Mouse (Mus musculus) MEL (cell line): ENCODE data around the gene Stk4. TPM values are rescaled to one million over a fixed set of nuclear protein-coding genes. Genes with fewer than 3 reads are reported as not detected.

ENCODE experiments used
- DNase-seq: peaks from one replicate; pipeline ENCODE4 v3.0.0; 2011; ENCODE audit warnings: low read depth, low spot score
- H3K27ac ChIP-seq: 2 replicates; pipeline ENCODE4 v1.5.1; 2012; ENCODE audit warnings: low read depth, mild to moderate bottlenecking, control low read depth, low read length, moderate library complexity; ENCODE audit not compliant: control insufficient read depth
- H3K27me3 ChIP-seq, 2 experiments: fragments of 150-350 bp in 1 of 2; sonication (generic) in 1 of 2; 2 replicates each; pipeline ENCODE4 v1.6.1; 2012; ENCODE audit warnings: low read length in 2 of 2, mild to moderate bottlenecking in 2 of 2, improper control_type of control experiment in 1 of 2, moderate library complexity in 1 of 2; ENCODE audit not compliant: insufficient read depth in 2 of 2, control insufficient read depth in 1 of 2
- H3K36me3 ChIP-seq, 2 experiments: 2 replicates each; pipeline ENCODE4 v1.6.1; 2012 to 2014; ENCODE audit warnings: low read length in 2 of 2, improper control_type of control experiment in 1 of 2, inconsistent platforms in 1 of 2, mild to moderate bottlenecking in 1 of 2; ENCODE audit not compliant: insufficient read depth in 2 of 2, control insufficient read depth in 1 of 2
- H3K4me1 ChIP-seq, 2 experiments: fragments of 150-350 bp in 1 of 2; sonication (generic) in 1 of 2; 2 replicates each; pipeline ENCODE4 v1.6.1; 2012; ENCODE audit warnings: low read length in 2 of 2, improper control_type of control experiment in 1 of 2, mild to moderate bottlenecking in 1 of 2; ENCODE audit not compliant: insufficient read depth in 2 of 2, control insufficient read depth in 1 of 2
- H3K4me3 ChIP-seq, 2 experiments: fragments of 150-350 bp in 1 of 2; sonication (generic) in 1 of 2; 2 replicates each; pipeline ENCODE4 v1.5.1; 2012; ENCODE audit warnings: low read depth in 2 of 2, low read length in 2 of 2, mild to moderate bottlenecking in 2 of 2, moderate library complexity in 2 of 2, control low read depth in 1 of 2, improper control_type of control experiment in 1 of 2; ENCODE audit not compliant: control insufficient read depth in 1 of 2, insufficient read depth in 1 of 2
- H3K79me2 ChIP-seq: 2 replicates; pipeline ENCODE4 v1.6.1; 2012; ENCODE audit warnings: mild to moderate bottlenecking, low read length, moderate library complexity; ENCODE audit not compliant: control insufficient read depth, poor library complexity, insufficient read depth
- H3K9ac ChIP-seq: 2 replicates; pipeline ENCODE4 v1.6.1; 2012; ENCODE audit warnings: low read depth, mild to moderate bottlenecking, control low read depth, low read length, moderate library complexity; ENCODE audit not compliant: control insufficient read depth, poor library complexity, severe bottlenecking
- H3K9me3 ChIP-seq: fragments of 150-350 bp; sonication (generic); replicated peaks from 2 replicates; pipeline ENCODE4 v1.6.1; 2012; ENCODE audit warnings: mild to moderate bottlenecking, low read length, improper control_type of control experiment, moderate library complexity; ENCODE audit not compliant: insufficient read depth
- BHLHE40 ChIP-seq: IDR thresholded peaks from 2 replicates; pipeline ENCODE4 v1.6.1; 2012; ENCODE audit warnings: low read depth, mild to moderate bottlenecking, inconsistent platforms, low read length, improper control_type of control experiment, borderline replicate concordance
- CHD1 ChIP-seq: IDR thresholded peaks from 2 replicates; pipeline ENCODE4 v1.6.1; 2012; ENCODE audit warnings: low read depth, mild to moderate bottlenecking, inconsistent platforms, low read length, improper control_type of control experiment
- CHD2 ChIP-seq: IDR thresholded peaks from 2 replicates; pipeline ENCODE4 v1.6.1; 2011; ENCODE audit warnings: low read length, improper control_type of control experiment
- CTCF ChIP-seq, 3 experiments: IDR thresholded peaks in 2 of 3; conservative IDR thresholded peaks in 1 of 3; 2 replicates each; pipeline ENCODE4 v1.5.1; 2011 to 2012; ENCODE audit warnings: low read length in 3 of 3, low read depth in 2 of 3, mild to moderate bottlenecking in 2 of 3, improper control_type of control experiment in 1 of 3, inconsistent platforms in 1 of 3, mixed read lengths in 1 of 3, moderate library complexity in 1 of 3; ENCODE audit not compliant: control insufficient read depth in 1 of 3, insufficient read depth in 1 of 3, poor library complexity in 1 of 3, severe bottlenecking in 1 of 3
- E2F4 ChIP-seq: IDR thresholded peaks from 2 replicates; pipeline ENCODE4 v1.6.1; 2011; ENCODE audit warnings: low read depth, low read length, improper control_type of control experiment, borderline replicate concordance
- ELF1 ChIP-seq: IDR thresholded peaks from 2 replicates; pipeline ENCODE4 v1.6.1; 2014; ENCODE audit warnings: low read depth, mild to moderate bottlenecking, inconsistent platforms, low read length, improper control_type of control experiment, moderate library complexity
- EP300 ChIP-seq, 2 experiments: IDR thresholded peaks; 2 replicates each; pipeline ENCODE4 v1.6.1; 2011; ENCODE audit warnings: improper control_type of control experiment in 2 of 2, low read length in 2 of 2, low read depth in 1 of 2, mild to moderate bottlenecking in 1 of 2
- ETS1 ChIP-seq: IDR thresholded peaks from 2 replicates; pipeline ENCODE4 v1.6.1; 2012; ENCODE audit warnings: low read depth, mild to moderate bottlenecking, inconsistent platforms, low read length, improper control_type of control experiment, moderate library complexity
- GABPA ChIP-seq: IDR thresholded peaks from 2 replicates; pipeline ENCODE4 v1.6.1; 2012; ENCODE audit warnings: low read depth, mild to moderate bottlenecking, inconsistent platforms, low read length, improper control_type of control experiment, moderate library complexity
- GATA1 ChIP-seq: IDR thresholded peaks from 2 replicates; pipeline ENCODE4 v1.6.1; 2011; ENCODE audit warnings: low read depth, low read length, improper control_type of control experiment
- HCFC1 ChIP-seq: IDR thresholded peaks from 2 replicates; pipeline ENCODE4 v1.6.1; 2012; ENCODE audit warnings: low read depth, mild to moderate bottlenecking, inconsistent platforms, low read length, improper control_type of control experiment, moderate library complexity
- JUND ChIP-seq: IDR thresholded peaks from 2 replicates; pipeline ENCODE4 v1.6.1; 2011; ENCODE audit warnings: low read depth, mild to moderate bottlenecking, improper control_type of control experiment, low read length
- KAT2A ChIP-seq: conservative IDR thresholded peaks from 2 replicates; pipeline ENCODE4 v1.6.1; 2012; ENCODE audit warnings: low read depth, low read length, improper control_type of control experiment, inconsistent platforms
- MAFK ChIP-seq: IDR thresholded peaks from 2 replicates; pipeline ENCODE4 v1.6.1; 2011; ENCODE audit warnings: low read depth, mild to moderate bottlenecking, low read length, improper control_type of control experiment, borderline replicate concordance
- MAX ChIP-seq: IDR thresholded peaks from 2 replicates; pipeline ENCODE4 v1.6.1; 2011; ENCODE audit warnings: low read length, improper control_type of control experiment
- MAZ ChIP-seq: IDR thresholded peaks from 2 replicates; pipeline ENCODE4 v1.6.1; 2012; ENCODE audit warnings: low read depth, mild to moderate bottlenecking, inconsistent platforms, low read length, improper control_type of control experiment
- MEF2A ChIP-seq: IDR thresholded peaks from 2 replicates; pipeline ENCODE4 v1.6.1; 2014; ENCODE audit warnings: low read depth, mild to moderate bottlenecking, inconsistent platforms, low read length, improper control_type of control experiment; ENCODE audit not compliant: poor library complexity, insufficient replicate concordance, severe bottlenecking; ENCODE audit errors: extremely low read depth
- MXI1 ChIP-seq: IDR thresholded peaks from 2 replicates; pipeline ENCODE4 v1.6.1; 2011; ENCODE audit warnings: mild to moderate bottlenecking, low read depth, low read length, improper control_type of control experiment
- MYB ChIP-seq: IDR thresholded peaks from 2 replicates; pipeline ENCODE4 v1.6.1; 2011; ENCODE audit warnings: mild to moderate bottlenecking, low read depth, low read length, improper control_type of control experiment
- MYC ChIP-seq: IDR thresholded peaks from 2 replicates; pipeline ENCODE4 v1.6.1; 2011; ENCODE audit warnings: low read depth, mild to moderate bottlenecking, low read length, improper control_type of control experiment, moderate library complexity
- NRF1 ChIP-seq: IDR thresholded peaks from 2 replicates; pipeline ENCODE4 v1.6.1; 2014; ENCODE audit warnings: low read depth, mild to moderate bottlenecking, inconsistent platforms, low read length, improper control_type of control experiment, moderate library complexity; ENCODE audit not compliant: poor library complexity, insufficient read depth, severe bottlenecking
- POLR2A ChIP-seq, 2 experiments: IDR thresholded peaks; 2 replicates each; pipeline ENCODE4 v1.6.1; 2011 to 2012; ENCODE audit warnings: low read length in 2 of 2, mild to moderate bottlenecking in 2 of 2, control low read depth in 1 of 2, improper control_type of control experiment in 1 of 2, low read depth in 1 of 2, moderate library complexity in 1 of 2; ENCODE audit not compliant: control insufficient read depth in 1 of 2, insufficient read depth in 1 of 2, poor library complexity in 1 of 2
- POLR2AphosphoS5 ChIP-seq: IDR thresholded peaks from 2 replicates; pipeline ENCODE4 v1.6.1; 2012; ENCODE audit warnings: low read depth, borderline replicate concordance, mild to moderate bottlenecking, inconsistent platforms, low read length, moderate library complexity, mixed read lengths
- RCOR1 ChIP-seq: IDR thresholded peaks from 2 replicates; pipeline ENCODE4 v1.6.1; 2012; ENCODE audit warnings: low read depth, mild to moderate bottlenecking, inconsistent platforms, low read length, improper control_type of control experiment
- SIN3A ChIP-seq: IDR thresholded peaks from 2 replicates; pipeline ENCODE4 v1.6.1; 2012; ENCODE audit warnings: low read length, improper control_type of control experiment, inconsistent platforms
- SMC3 ChIP-seq: IDR thresholded peaks from 2 replicates; pipeline ENCODE4 v1.6.1; 2011; ENCODE audit warnings: low read depth, low read length, improper control_type of control experiment
- TBP ChIP-seq: IDR thresholded peaks from 2 replicates; pipeline ENCODE4 v1.8.0; 2011; ENCODE audit warnings: low read depth, low read length, improper control_type of control experiment
- TCF12 ChIP-seq: IDR thresholded peaks from 2 replicates; pipeline ENCODE4 v1.6.1; 2014; ENCODE audit warnings: low read depth, mild to moderate bottlenecking, inconsistent platforms, low read length, improper control_type of control experiment, moderate library complexity
- UBTF ChIP-seq: IDR thresholded peaks from 2 replicates; pipeline ENCODE4 v1.6.1; 2012; ENCODE audit warnings: low read depth, mild to moderate bottlenecking, inconsistent platforms, low read length, improper control_type of control experiment, moderate library complexity, borderline replicate concordance; ENCODE audit not compliant: insufficient read depth
- USF1 ChIP-seq: IDR thresholded peaks from 2 replicates; pipeline ENCODE4 v1.6.1; 2014; ENCODE audit warnings: low read depth, mild to moderate bottlenecking, inconsistent platforms, low read length, improper control_type of control experiment, moderate library complexity
- USF2 ChIP-seq, 2 experiments: IDR thresholded peaks; 2 replicates each; pipeline ENCODE4 v1.6.1; 2011 to 2012; ENCODE audit warnings: improper control_type of control experiment in 2 of 2, low read length in 2 of 2, borderline replicate concordance in 1 of 2, inconsistent platforms in 1 of 2, low read depth in 1 of 2, mild to moderate bottlenecking in 1 of 2; ENCODE audit not compliant: insufficient read depth in 1 of 2
- ZC3H11A ChIP-seq: IDR thresholded peaks from 2 replicates; pipeline ENCODE4 v1.6.1; 2012; ENCODE audit warnings: low read depth, mild to moderate bottlenecking, inconsistent platforms, low read length, improper control_type of control experiment
- ZKSCAN1 ChIP-seq: IDR thresholded peaks from 2 replicates; pipeline ENCODE4 v1.6.1; 2012; ENCODE audit warnings: low read depth, mild to moderate bottlenecking, inconsistent platforms, low read length, improper control_type of control experiment, moderate library complexity
- ZMIZ1 ChIP-seq: IDR thresholded peaks from 2 replicates; pipeline ENCODE4 v1.6.1; 2012; ENCODE audit warnings: low read depth, mild to moderate bottlenecking, inconsistent platforms, low read length, improper control_type of control experiment, moderate library complexity
- ZNF384 ChIP-seq: IDR thresholded peaks from 2 replicates; pipeline ENCODE4 v1.6.1; 2012; ENCODE audit warnings: low read depth, mild to moderate bottlenecking, inconsistent platforms, low read length, improper control_type of control experiment
- polyA plus RNA-seq, 2 experiments: library from polyadenylated mRNA; stranded (reverse) in 1 of 2; unstranded in 1 of 2; fragments of >175 nt in 1 of 2; fragments of >200 nt in 1 of 2; gene quantifications; 2 replicates each; pipeline versions ENCODE4 v1.2.1 to v1.2.4; 2012; ENCODE audit warnings: low replicate concordance in 2 of 2, low read depth in 1 of 2; ENCODE audit not compliant: insufficient read length in 2 of 2, insufficient read depth in 1 of 2, missing spikeins in 1 of 2
- total RNA-seq: library from RNA; depleted of rRNA; stranded (reverse); fragments of 300-350 nt; gene quantifications from 2 replicates; pipeline ENCODE4 v1.2.3, GENCODE M21; 2012

Gene Stk4
- total and polyA plus RNA-seq, 3 experiments: 46.8 to 56.1 TPM; not detected in 1

- Histone ChIP-seq H3K4me1 (peaks cover 18 to 20% of the 10 kb centered on the region in 2 experiments), H3K4me3 (peak overlapping the region in 1 of 2 experiments; percentile 44; a peak in 2 of 4 replicates), H3K79me2 (peaks cover 2% of the 10 kb centered on the region), H3K27me3 (no peaks in the 10 kb centered on the region), H3K27ac (peak overlapping the region; percentile 81), H3K36me3 (peaks cover 18 to 27% of the 10 kb centered on the region in 2 experiments), H3K9me3 (no peaks in the 10 kb centered on the region), H3K9ac (peak overlapping the region; percentile 4)
- DNase-seq: peak; percentile 94
- TF ChIP-seq RCOR1 (peak; percentile 80; the same call in 1 of the 2 replicates), UBTF (no peak), MEF2A (no peak), MAZ (no peak), ZNF384 (no peak), CTCF (IDR thresholded peaks at IDR 0.05 in 2 of 3, conservative IDR thresholded peaks at IDR 0.05 in 1 of 3; ENCODE audit: control insufficient read depth in 1 of 3, insufficient read depth in 1 of 3, low read depth in 2 of 3, low read length in 3 of 3, poor library complexity in 1 of 3, severe bottlenecking in 1 of 3) (no peak), GATA1 (no peak), MXI1 (peak; percentile 76), CHD1 (no peak), USF2 (IDR thresholded peaks at IDR 0.05; ENCODE audit: borderline replicate concordance in 1 of 2, insufficient read depth in 1 of 2, low read depth in 1 of 2, low read length in 2 of 2) (peak; percentile 65 to 87), NRF1 (no peak), POLR2A (IDR thresholded peaks at IDR 0.05; ENCODE audit: control insufficient read depth in 1 of 2, insufficient read depth in 1 of 2, low read depth in 1 of 2, low read length in 2 of 2, poor library complexity in 1 of 2) (no peak), BHLHE40 (peak; percentile 93), GABPA (no peak), E2F4 (no peak), MAX (peak; percentile 96), MYB (0 out of 2 replicates have a peak, but pooled peaks have one; percentile 39), USF1 (peak; percentile 97), CHD2 (no peak), ZKSCAN1 (no peak), EP300 (IDR thresholded peaks at IDR 0.05; ENCODE audit: low read depth in 1 of 2, low read length in 2 of 2) (peak; percentile 21 to 66; a peak in 3 of 4 replicates), ELF1 (peak; percentile 77), KAT2A (no peak), HCFC1 (0 out of 2 replicates have a peak, but pooled peaks have one; percentile 35), MAFK (no peak), SIN3A (peak; percentile 81), TCF12 (no peak), SMC3 (no peak), ZMIZ1 (no peak), POLR2AphosphoS5 (no peak), TBP (no peak), ETS1 (peak; percentile 59; the same call in 1 of the 2 replicates), MYC (no peak; the same call in 1 of the 2 replicates), ZC3H11A (no peak), JUND (no peak)
These were observed 13.7 kb downstream of the Stk4 start for GRCm38 (mm10) chr2:164083609-164084341.
